Mouse (Mus musculus): ENCODE data around the gene Adcy7.

GRCm38 (mm10) chr8:88315302-88315701 is 43.1 kb downstream of the Adcy7 start:
- no peak for TF ChIP-seq CTCF (IDR thresholded peaks at IDR 0.05; ENCODE audit: borderline replicate concordance, insufficient read depth, low read depth, low read length)
- TF ChIP-seq POLR2A (IDR thresholded peaks at IDR 0.05; ENCODE audit: borderline replicate concordance, insufficient read depth, low read length), result no peak

Data from cerebellum, adult 2 months (tissue).